Mouse (Mus musculus) right cerebral cortex, adult 18-20 months (tissue): ENCODE measurements at regions not wholly inside any gene's neighbourhood (a gene's known extent, or its start where the extent isn't known, plus 50 kb on each side); places are given as distances from the start of the nearest gene placed in this dataset.

ENCODE experiments used
- DNase-seq: peaks from one replicate; pipeline ENCODE4 v3.0.0; 2022; ENCODE audit warnings: mixed read lengths

GRCm38 (mm10) chr16:93458011-93458585, 145.8 kb downstream of the Setd4 start:
- DNase-seq: no peak

- no peak for DNase-seq
Measured at GRCm38 (mm10) chr16:93456706-93457425, 147.0 kb downstream of the Setd4 start.

- DNase-seq: peak; percentile 65
Measured at GRCm38 (mm10) chr16:93454080-93454997, 149.5 kb downstream of the Setd4 start.

- DNase-seq: no peak
Measured at GRCm38 (mm10) chr16:93453056-93453455, 150.8 kb downstream of the Setd4 start.

- no peak for DNase-seq
Measured at GRCm38 (mm10) chr16:93450896-93451295, 153.0 kb downstream of the Setd4 start.

- DNase-seq: no peak
Measured at GRCm38 (mm10) chr16:93449925-93450324, 153.9 kb downstream of the Setd4 start.

GRCm38 (mm10) chr16:93448124-93448523, 155.7 kb downstream of the Setd4 start:
- DNase-seq: no peak

GRCm38 (mm10) chr16:93446970-93447369, 156.9 kb downstream of the Setd4 start:
- DNase-seq: no peak

GRCm38 (mm10) chr16:93446206-93446605, 157.7 kb downstream of the Setd4 start:
- no peak for DNase-seq

GRCm38 (mm10) chr16:93442837-93443236, 161.0 kb downstream of the Setd4 start:
- DNase-seq: no peak

GRCm38 (mm10) chr16:93437608-93438425, 166.0 kb downstream of the Setd4 start:
- peak; percentile 32 for DNase-seq

- no peak for DNase-seq
Measured at GRCm38 (mm10) chr16:93436732-93437131, 167.1 kb downstream of the Setd4 start.

GRCm38 (mm10) chr16:93431316-93431715, 172.5 kb downstream of the Setd4 start:
- no peak for DNase-seq

GRCm38 (mm10) chr16:93429324-93429781, 174.5 kb downstream of the Setd4 start:
- no peak for DNase-seq

- DNase-seq: no peak
Measured at GRCm38 (mm10) chr16:93427264-93427663, 176.6 kb downstream of the Setd4 start.

- no peak for DNase-seq
Measured at GRCm38 (mm10) chr16:93425731-93426130, 178.1 kb downstream of the Setd4 start.

- no peak for DNase-seq
Measured at GRCm38 (mm10) chr16:93423174-93423573, 180.7 kb downstream of the Setd4 start.

GRCm38 (mm10) chr16:93422221-93422620, 181.6 kb downstream of the Setd4 start:
- DNase-seq: no peak

GRCm38 (mm10) chr16:93418246-93418645, 185.6 kb downstream of the Setd4 start:
- no peak for DNase-seq

GRCm38 (mm10) chr16:93417831-93418230, 186.0 kb downstream of the Setd4 start:
- no peak for DNase-seq

- DNase-seq: peak; percentile 26
Measured at GRCm38 (mm10) chr16:93392024-93392675, 211.7 kb downstream of the Setd4 start.

GRCm38 (mm10) chr16:93387578-93388116, 216.2 kb downstream of the Setd4 start:
- no peak for DNase-seq
